Mouse (Mus musculus) c-Kit-positive CD71-negative TER-119-negative erythroid progenitor cells, embryonic 14.5 days (primary cell): ENCODE results near the gene Vil1.

Source experiments
- DNase-seq: peaks from one replicate; pipeline ENCODE4 v3.0.0-alpha.2; 2013; ENCODE audit warnings: low read depth

Vil1 gene

GRCm38 (mm10) chr1:74408589-74409504 is at the start of gene Vil1:
Gene Vil1, plus strand, starts transcription at chr1:74409376.
- DNase-seq: no peak

- no peak for DNase-seq
Observed at GRCm38 (mm10) chr1:74359952-74360517, 49.1 kb upstream of the Vil1 start.

- DNase-seq: peak; percentile 63
Observed at GRCm38 (mm10) chr1:74361812-74362211, 47.4 kb upstream of the Vil1 start, which contains the start of gene Catip. Gene Catip, plus strand, starts transcription at chr1:74362108.

GRCm38 (mm10) chr1:74362325-74363229 is 46.6 kb upstream of the Vil1 start:
- no peak for DNase-seq

GRCm38 (mm10) chr1:74363437-74363836 is 45.7 kb upstream of the Vil1 start:
- DNase-seq: no peak

- DNase-seq: no peak
Observed at GRCm38 (mm10) chr1:74364270-74364669, 44.9 kb upstream of the Vil1 start.

- no peak for DNase-seq
Observed at GRCm38 (mm10) chr1:74367886-74368645, 41.1 kb upstream of the Vil1 start.

GRCm38 (mm10) chr1:74370040-74370439 is 39.1 kb upstream of the Vil1 start:
- DNase-seq: no peak

- no peak for DNase-seq
Observed at GRCm38 (mm10) chr1:74373372-74373771, 35.8 kb upstream of the Vil1 start.

GRCm38 (mm10) chr1:74374980-74375379 is 34.2 kb upstream of the Vil1 start, which contains the start of gene Slc11a1:
Gene Slc11a1, plus strand, starts transcription at chr1:74375195.
- DNase-seq: peak; percentile 31

- no peak for DNase-seq
Observed at GRCm38 (mm10) chr1:74375561-74375960, 33.6 kb upstream of the Vil1 start.

GRCm38 (mm10) chr1:74376396-74376795 is 32.8 kb upstream of the Vil1 start:
- DNase-seq: no peak

- no peak for DNase-seq
Observed at GRCm38 (mm10) chr1:74379058-74379504, 30.1 kb upstream of the Vil1 start.

- no peak for DNase-seq
Observed at GRCm38 (mm10) chr1:74380484-74380883, 28.7 kb upstream of the Vil1 start.

GRCm38 (mm10) chr1:74381588-74382021 is 27.6 kb upstream of the Vil1 start:
- no peak for DNase-seq

- DNase-seq: no peak
Observed at GRCm38 (mm10) chr1:74383385-74383784, 25.8 kb upstream of the Vil1 start.

GRCm38 (mm10) chr1:74384525-74384924 is 24.7 kb upstream of the Vil1 start:
- DNase-seq: no peak

- DNase-seq: no peak
Observed at GRCm38 (mm10) chr1:74385064-74385463, 24.1 kb upstream of the Vil1 start.

GRCm38 (mm10) chr1:74385531-74385930 is 23.6 kb upstream of the Vil1 start:
- DNase-seq: no peak

- DNase-seq: no peak
Observed at GRCm38 (mm10) chr1:74386363-74386713, 22.8 kb upstream of the Vil1 start.

GRCm38 (mm10) chr1:74386714-74387385 is 22.3 kb upstream of the Vil1 start:
- DNase-seq: peak; percentile 84
